Mouse (Mus musculus) ovary, postnatal 10 days (tissue): ENCODE measurements around the gene Hoga1.
A peak's percentile ranks its signal among the peaks of the same experiment; 100 is the strongest.

Experiments used
- DNase-seq: peaks from one replicate; pipeline ENCODE4 v3.0.0; 2022; ENCODE audit warnings: low spot score

Hoga1 gene

DNA sequence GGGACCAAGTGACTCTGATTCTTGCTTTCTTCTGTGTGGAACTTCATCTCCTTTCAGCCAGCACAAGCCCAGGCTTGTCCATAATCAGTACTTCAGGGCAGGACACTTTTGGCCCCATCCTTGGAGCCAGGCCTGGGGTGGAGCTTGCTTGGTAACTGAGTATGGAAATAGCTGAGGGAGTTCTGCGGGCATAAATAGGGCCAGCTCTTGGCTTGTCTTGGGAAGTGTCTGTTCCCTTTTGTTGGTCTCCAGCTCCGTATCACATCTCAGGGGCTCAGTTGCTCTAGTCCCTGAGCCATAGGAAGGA is 22.9 kb upstream of the Hoga1 start:
- no peak for DNase-seq

DNA sequence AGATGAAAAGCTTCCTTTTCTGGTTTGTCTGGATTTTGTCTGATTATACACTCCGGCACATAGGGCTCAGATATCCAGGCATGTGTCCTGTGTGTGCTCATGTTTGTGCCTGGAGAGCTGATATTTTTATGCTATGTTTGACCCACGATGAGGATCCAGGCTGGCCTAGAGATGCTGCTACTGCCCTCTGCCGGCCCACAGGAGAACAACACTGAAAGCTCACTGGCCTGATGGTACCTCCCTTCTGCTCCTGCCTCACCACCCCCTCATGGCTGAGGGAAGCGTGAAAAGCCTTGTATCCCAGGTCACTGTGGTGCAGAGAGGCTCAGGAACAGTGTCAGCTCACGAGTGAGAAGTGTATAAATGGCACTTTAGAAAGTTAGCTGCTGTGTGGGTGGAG is 19.3 kb upstream of the Hoga1 start:
- DNase-seq = peak; percentile 65

DNA sequence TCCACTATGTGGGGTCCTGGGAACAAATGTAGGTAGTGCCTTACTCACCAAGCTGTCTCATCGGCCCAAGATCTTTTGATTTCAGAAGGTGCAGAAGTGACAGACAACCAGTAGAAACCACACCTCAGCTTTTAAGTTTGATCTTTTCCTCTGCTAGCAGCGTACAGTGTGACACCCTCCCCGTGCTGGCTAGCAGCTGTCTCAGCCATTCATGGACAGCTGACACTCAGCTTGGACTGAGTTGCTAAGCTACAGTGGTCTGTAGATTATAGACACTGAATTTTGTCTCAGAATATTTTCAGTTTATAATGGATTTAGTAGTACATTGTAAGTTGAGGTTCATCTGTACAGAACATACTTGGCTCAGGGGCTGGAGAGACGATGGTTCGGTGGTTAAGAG is 14.3 kb upstream of the Hoga1 start:
- no peak for DNase-seq

DNA sequence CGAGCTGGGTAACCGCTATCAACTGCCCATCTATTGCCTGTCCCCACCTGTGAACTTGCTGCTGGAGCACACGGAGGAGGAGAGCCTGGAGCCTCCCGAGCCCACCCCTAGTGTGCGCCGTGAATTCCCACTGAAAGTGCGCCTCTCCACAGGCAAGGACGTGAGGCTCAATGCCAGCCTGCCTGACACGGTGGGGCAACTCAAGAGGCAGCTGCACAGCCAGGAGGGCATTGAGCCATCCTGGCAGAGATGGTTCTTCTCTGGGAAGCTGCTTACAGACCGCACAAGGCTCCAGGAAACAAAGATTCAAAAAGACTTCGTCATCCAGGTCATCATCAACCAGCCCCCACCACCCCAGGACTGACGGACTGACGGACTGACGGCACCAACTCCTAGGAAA is 11.8 kb upstream of the Hoga1 start:
- no peak for DNase-seq

DNA sequence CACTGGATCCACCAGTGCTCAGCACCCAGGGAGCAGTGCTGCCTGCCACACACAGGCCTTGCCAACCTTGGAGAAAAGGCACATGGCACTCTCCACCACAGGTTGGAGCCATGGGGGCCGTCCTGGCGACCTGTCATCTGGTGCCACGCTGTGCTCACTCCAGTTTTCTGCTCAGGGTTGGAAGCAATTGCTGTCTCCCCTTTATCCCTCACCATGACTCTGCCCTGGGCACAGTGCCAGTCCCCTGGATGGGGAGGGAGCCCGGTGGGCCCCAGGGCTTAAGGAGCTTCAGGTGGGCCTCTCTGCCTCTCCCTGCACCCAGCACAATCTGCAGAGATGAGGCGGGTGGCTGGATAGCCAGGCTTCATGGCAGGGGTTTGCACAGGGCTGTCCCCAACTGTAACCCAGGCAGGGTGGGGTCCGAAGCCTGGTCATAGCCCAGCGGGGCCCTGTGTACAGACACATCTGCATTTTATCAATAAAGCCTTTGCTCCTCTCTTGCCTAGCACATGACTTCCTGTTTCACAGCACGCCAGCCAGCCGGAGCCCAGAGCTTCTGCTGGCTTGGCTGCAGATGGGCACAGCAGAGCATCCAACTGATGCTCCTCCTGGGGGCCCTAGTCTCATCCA is 11.1 kb upstream of the Hoga1 start:
- DNase-seq = no peak

DNA sequence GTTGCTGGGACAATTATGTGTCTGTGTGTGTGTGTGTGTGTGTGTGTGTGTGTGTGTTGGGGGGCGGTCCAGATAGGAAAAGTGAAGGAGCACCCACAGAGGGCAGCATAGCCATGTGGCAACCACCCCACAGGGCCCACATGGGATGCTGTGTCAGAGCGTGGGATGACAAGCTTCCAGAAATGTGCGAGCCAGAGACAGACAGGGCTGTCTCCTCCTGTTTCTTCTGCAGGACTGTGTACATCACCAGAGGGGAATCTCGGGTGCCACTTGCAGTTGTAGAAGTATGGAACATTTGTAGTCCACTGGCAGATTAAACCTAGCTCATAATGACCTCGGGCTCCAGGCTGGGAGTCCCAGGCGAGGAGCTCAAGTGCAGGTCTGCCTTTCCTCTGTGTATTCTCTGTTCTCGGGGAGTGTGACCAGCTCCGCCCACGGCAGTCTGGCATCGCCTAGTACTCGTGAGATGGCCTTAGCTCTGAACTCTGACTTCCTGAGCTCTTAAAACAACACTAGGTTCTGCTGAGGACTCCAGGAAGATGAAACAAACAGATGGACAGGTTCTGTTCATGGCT is 10.4 kb upstream of the Hoga1 start:
- no peak for DNase-seq

DNA sequence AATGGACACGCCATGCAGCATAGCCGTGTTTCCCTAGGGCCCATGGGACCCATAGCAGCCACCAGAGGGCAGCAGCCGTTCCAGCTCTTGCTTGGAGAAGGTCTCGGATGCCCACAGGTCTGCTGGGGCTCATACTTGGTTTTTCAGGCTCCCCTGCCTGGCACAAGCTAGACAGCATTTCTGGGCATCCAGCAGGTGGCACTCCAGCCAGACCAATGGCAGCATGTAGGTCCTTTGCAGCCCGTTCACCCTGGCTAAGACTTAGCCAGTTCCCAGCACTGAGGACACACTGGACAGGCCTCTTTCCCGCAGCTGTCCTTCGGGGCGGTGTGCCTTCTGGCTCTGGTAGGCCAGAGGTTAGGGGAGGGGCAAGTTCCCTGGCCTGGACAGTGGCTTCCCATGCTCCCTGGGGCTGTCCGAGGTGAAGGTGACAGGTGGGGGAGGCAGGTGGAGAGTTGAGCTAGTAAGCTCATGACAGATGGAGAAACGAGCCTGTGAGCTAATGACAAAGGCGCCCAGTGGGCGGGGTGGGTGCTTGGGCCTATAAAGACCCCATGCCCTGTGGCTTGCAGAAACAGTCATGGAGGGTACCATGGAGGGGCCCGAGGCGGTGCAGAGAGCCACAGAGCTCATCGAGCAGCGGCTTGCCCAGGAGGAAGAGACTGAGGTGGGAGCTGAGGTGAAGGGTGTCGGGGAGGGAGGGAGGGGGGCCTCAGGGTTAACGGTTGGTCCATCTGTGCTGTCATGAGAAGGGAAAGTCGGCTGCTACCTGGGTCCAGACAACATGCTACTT is 9.8 kb upstream of the Hoga1 start, which contains the start of gene Ankrd2:
Gene Ankrd2, plus strand, starts transcription at position 545 of the 793 bp plus-strand sequence.
- DNase-seq = peak; percentile 67

DNA sequence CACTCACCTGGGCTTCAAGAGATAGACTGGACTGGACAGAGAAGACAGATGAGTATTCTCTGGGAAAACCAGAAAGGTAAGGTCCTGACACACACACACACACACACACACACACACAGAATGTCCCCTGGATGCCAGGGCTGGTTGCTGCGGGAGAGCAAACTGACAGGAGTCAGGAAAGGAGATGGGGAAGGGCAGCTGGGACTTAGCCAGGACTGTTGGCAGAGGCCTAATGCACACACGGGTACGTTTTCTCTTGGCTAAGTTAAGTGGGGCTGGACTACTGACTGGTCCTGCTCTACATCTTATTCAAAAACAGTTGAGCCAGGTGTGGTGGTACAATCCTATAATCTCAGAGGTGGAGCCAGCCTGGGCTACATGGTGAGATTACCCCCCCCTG is 9.1 kb upstream of the Hoga1 start:
- no peak for DNase-seq

DNA sequence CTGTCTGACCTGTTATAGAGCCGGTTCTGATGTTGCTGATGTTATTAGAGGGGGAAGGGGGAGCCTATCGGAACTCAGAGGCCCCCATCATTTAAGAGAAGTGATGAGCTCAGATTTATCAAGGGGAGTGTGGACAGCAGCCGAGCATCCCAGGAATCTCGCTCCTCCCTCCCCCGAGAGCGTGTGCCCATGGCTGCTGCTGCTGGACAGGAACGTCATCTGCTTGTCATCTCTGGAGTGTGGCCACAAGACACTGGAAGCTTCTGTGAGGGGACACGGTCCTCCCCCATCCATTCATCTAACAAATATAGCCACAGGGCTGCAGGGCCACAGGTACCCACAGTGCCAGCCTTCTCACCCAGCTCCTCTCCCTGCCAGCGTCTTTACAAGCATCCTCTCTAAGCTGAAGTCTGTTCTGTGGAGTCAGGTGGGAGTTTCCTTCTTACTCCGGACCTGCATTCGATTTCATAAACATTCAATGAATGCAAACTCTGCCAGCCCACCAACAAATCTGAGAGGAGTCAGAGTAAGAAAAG is 8.2 kb upstream of the Hoga1 start:
- no peak for DNase-seq

DNA sequence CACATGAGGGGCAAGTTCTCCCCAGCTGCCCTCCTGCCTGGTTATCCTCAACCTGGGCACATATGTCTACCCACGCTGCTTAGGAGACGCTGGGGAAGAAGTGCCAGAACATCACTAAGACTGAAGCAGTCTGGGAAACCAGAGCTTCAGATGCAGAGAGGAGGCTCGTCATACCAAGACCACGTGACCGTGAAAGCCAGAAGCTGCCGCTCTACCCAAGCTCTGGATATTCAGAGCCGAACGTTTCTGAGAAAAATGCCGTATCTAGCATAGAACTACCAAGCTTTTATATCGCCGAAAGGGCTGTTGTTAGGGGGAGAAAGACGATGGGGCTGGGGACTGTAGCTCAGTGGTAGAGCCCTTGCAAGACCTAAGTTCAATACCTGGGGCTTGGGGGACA is 7.1 kb upstream of the Hoga1 start:
- DNase-seq = no peak

DNA sequence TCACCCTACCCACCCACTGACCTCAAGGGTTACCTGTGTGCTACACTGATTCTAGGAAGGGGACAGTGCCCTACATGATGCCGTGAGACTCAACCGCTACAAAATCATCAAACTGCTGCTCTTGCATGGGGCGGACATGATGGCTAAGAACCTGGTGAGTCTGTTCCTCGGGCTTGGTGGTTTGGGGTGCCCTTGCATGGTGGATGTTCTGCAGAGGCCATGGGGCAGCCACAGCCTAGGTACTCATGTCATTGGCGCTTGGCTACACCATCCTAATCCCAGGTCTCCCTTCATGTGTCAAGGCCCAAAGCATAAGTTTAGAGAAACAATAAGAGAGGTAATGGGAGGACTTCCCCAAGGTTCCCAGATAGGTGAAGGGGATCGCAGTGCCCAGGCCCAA is 1.4 kb upstream of the Hoga1 start:
- no peak for DNase-seq

DNA sequence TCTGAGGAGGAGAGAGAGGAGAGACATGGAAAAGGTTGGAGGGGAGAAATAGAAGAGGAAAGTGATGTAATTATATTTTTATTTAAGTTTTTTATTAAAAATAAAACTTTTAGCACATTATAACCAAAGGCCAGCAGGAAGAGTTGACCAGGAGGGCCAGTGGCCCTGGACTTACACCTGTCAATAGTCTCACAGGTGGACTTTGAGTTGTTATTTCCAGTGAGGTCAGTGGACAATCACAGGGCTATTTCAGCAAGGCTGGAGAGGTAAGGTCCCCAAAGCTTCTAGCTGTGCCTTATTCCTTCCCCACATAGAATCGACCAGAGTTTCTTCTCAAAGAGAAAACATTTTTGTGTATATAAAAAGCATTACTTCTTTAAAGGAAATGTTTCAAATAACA is 4.8 kb downstream of the Hoga1 start:
- no peak for DNase-seq

DNA sequence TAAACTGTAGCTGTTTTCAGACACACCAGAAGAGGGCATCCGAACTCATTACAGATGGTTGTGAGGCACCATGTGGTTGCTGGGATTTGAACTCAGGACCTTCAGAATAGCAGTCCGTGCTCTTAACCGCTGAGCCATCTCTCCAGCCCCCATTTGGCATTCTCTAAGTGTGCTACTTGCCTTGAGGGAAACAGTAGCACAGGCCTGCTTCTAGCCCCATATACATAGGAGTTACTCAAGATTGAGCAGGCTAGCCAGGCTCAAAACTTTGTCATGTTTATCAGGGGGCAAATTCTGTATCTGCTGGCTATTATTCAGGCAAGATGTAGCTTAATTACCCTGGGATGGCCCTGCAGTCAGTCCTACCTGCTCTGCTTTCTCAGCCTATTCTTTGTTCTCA is 5.9 kb downstream of the Hoga1 start:
- DNase-seq = no peak

DNA sequence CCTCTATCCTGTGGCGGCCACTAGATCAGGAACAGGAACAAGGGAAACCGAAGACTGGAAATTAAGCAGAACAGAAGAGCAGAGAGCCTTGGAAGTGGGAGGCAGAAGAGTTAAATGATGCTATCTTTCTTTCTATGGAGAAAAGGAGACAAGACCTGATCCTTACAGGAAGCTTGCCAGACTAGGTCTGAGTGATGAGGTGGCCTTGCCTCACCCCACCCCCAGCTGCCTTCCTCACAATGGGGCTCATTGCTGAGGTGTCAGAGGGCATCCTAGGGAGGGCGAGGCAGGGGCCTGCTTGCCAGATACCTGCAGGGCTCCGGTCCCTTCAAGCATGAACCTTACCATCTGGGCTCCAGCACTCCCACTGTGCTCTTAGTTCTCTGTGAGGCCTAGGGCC is 6.5 kb downstream of the Hoga1 start, which contains the start of gene 4933411K16Rik:
Gene 4933411K16Rik, plus strand, starts transcription at position 301 of the 400 bp plus-strand sequence.
- no peak for DNase-seq

DNA sequence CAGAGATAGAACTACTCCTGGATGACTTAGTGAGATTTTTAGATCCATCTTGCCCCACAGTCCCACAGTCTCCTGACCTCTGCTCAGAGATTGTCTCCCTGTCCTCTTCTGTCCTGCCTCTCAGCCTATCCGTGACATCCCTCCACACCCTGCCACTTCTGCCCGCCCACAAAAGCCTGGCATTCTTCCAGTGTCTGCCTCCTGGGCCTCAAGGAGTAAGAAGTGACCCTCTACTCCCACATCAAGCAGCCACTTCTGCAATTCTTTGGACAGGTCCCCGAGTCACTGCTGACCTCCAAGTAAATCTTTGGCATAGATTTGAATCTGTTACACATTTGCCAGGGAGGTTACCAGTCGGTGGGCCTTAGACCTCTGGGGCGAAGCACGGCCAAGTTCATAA is 8.8 kb downstream of the Hoga1 start:
- no peak for DNase-seq

DNA sequence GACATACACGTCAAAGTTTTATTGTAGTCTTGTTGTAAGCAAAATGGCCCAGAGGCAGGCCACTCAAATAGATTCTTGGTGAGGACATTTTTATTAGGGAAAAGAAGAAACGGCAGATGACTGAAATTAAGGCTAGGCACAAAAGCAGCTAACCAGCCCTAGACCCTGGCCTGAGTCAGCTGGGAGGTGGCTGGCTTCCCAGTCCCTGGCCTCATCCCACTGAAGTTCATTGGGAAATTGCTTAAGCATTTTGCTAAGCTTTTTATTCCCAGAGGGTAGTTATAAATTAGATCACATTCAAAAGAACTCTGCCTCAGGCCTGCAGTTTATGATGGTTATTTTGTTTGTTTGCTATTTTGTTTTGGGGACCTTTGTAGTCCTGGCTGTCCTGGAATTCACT is 10.5 kb downstream of the Hoga1 start:
- peak; percentile 36 for DNase-seq

DNA sequence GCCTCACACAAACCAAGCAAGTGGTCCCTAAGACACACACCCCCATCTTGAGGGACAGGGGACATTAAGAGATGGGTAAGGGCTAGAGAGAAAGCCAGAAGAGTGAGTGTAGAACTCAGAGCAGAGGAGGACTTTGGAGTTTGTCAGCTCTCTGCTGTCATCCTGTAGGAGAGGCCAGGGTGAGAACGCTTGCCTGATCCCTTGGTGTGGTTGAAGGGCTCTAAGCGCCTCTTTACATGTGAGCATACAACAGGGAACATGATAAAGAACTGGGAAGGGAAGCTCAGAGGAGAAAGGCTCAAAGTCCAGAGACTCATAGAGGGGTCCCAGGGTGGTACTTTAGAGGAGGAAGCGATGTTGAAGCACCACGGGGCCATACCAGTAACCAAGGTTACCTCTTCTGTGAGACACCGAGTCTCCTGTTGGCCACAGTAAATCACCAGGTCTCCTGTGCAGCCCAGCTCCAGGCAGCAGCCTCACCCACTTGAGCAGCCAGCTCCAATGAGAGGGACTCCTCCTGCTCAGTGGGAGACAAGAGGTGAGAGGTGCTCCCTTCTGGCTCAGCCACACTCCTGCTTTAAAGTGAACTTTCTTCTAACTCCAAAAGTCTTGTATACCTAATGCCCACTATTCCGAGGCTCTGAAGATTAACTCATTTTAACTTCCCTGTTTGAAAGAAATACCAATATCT is 11.5 kb downstream of the Hoga1 start:
- no peak for DNase-seq

DNA sequence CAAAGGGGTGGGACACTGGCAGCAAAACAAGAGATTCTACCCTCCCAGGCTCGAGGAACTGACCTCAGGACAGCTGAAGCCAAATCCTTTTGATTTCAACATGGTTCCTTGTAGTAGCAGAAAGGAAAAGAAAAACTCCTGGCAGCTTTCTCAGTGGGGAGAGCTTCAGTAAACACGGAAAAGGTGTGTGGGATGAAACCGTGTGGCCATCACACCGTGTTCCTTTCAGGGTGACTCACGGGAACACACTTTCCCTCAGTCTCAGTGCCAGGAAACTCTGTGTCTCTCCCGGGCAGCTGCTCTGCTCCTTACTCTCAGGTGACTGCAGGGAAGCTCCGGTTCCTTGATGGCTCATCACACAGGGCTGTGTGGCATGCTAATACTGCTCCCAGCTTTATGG is 13.0 kb downstream of the Hoga1 start:
- DNase-seq = no peak

DNA sequence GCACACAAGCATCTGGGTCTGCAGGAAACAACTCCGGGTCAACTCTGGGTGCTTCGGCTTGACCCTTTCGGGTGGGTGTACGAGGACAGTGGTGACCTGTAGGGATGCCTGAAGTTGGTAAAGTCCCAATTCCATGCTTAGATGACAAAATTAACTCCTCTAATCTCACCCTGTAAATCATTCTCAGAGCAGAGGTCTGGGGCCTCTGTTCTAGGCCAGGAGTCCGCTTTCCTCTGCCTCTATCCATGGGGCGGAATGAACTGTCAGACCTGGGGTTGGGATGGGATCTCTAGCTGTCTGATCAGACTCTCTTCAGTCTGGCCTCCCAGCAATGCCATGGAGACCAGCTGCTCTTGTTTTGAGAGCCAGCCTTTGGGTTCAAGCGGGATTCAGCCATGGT is 16.0 kb downstream of the Hoga1 start:
- DNase-seq = no peak

DNA sequence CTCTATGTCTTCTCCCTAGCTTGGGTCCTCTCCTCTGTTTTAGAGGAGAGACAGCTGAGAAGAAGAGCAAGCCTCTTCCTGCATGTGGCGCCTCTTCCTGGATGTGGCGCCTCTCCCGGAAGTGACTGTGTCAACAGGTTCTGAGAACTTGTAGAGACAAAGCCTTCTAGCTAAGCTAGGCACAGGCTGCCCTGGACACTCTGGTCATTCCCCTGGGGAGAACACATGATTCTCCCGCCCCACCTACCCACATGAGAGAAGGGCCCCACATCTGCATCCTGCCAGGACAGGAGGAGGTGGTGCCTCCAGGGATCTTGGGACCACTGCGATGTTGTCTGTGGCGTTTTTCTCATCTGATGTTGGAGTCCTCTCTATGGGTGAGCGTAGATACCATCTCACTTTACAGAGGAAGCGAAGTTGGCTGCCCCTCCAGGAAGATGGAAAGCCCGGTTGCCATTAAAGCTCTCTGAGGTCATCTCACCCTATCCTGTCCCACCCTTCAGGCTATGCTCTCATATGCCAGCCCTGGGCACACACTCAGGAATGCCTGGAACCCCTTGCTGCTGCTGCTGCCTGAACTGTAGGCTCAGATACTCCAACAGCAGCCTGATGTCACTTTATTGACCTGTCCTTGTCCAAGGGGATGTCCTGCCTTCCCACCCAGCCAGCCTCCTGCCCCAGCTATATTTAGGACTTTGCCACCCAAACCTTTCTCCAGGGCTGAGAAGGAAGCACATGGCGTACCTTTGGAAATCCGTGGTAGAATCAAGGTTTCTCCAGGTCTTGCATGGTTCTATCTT is 23.2 kb downstream of the Hoga1 start:
- no peak for DNase-seq

DNA sequence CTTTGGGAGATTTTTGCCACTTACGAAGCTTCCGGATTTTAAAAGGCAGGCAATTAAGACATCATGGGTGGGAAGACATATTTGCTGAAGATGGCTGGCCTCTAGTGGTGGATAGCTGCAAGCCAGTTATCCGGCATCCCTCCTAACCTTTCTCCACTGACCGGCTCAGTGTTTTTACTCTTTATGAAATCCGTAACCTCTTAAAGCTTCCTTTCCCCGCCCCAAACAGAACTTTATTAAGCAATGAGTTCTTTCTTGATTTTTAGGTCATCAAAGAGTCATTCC is 23.8 kb downstream of the Hoga1 start:
- no peak for DNase-seq

DNA sequence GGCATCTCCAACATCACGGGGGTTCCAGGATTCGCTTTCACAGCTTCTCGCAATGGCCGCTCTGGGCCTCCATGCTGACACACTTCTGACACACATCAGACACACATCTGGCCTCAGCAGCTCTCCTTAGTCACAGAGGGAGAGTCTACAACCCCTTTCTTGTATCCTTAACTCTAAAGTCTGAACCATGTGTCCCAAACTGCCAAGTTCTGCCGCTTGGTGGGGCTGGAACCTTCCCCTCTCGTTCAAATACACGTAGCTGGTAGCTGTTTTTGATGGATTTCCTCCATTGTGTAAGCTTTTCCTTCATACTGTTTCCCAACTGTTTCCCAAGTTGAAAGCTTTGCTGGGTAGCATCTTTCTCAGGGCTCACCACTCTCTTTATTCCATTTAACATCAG is 25.8 kb downstream of the Hoga1 start:
- DNase-seq = no peak
